Mouse (Mus musculus): Measurements from ENCODE around the gene Gm2696. TPM values are rescaled to one million over a fixed set of nuclear protein-coding genes. Genes with fewer than 3 reads are reported as not detected.
"Not testable (repeated sequence)": the region's sequence is repeated elsewhere in the genome, so short reads cannot be mapped to it uniquely, and the experiment has no call there.

Gene Gm2696
- total RNA-seq (2014; rRNA removed) (not detected in 2 replicates), polyA plus RNA-seq (2015; fragmentation: Nextera tagmentation; extraction: Ambion mirVana) (not detected in 2 replicates)

DNA sequence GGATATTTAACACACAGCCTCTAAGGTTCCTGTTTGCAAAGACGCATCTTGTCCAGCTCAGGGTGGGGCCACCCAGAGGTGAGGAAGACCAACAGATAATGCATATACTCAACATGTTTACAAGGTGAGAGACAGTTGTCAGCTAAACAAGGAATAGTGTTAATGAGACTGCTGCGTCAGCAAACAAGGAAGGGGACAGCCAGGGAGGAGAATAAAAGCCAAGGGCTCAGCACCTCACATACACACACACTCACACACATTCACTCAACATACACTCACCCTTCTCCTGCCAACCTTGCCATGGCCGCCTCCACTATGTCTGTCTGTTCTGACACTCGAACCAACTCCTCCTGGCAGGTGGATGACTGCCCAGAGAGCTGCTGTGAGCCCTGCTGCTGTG lies at the start of gene Gm2696:
Gm2696 (plus strand) TSS at position 301 of the 400 bp plus-strand sequence.
- H3K4me3 ChIP-seq (ENCODE audit: low read depth, low read length) = no peak within 1 kb of the TSS
- ATAC-seq (no peak), DNase-seq (no peak)
- no peak for TF ChIP-seq CTCF (IDR thresholded peaks at IDR 0.05; ENCODE audit: low read depth)
- H3K4me2 ChIP-seq (ENCODE audit: low read depth) = no peak within 1 kb of the TSS
- H3K9ac ChIP-seq = no peak within 1 kb of the TSS
- no peaks in the 10 kb centered on the region for H3K4me1 ChIP-seq (ENCODE audit: insufficient read depth)
- H3K9me3 ChIP-seq (ENCODE audit: low read length) = no peaks in the 10 kb centered on the region
- no peaks in the 10 kb centered on the region for H3K27me3 ChIP-seq (ENCODE audit: insufficient read depth, low read length)
- H3K27ac ChIP-seq (ENCODE audit: low read depth, low read length) = no peak within 1 kb of the TSS
- no peaks in the 10 kb centered on the region for H3K36me3 ChIP-seq (ENCODE audit: insufficient read depth)
- WGBS = 51% methylated on average over 4 of the region's 4 CpGs

DNA sequence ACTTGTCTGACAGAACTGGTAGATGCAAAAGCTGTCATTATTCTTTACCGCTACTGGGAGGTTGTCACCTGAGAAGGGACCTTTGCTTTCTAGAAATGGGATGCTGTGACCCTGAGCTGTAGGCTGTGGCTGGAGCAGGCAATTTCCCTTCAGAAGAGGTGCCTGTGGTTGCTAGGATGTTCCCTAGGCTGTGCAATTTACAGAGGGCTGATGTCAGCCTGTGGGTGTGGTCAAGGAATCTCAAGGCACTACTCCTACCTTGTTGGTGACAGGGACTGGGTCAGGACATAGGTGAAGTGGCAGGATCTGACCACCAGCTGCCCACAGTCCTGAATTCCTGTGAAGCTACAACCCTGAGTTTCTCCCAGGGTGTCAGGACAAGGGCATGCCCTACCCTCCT lies 44.8 kb upstream of the Gm2696 start:
- H3K9me3 ChIP-seq (ENCODE audit: low read length) = no peaks in the 10 kb centered on the region
- TF ChIP-seq CTCF (IDR thresholded peaks at IDR 0.05; ENCODE audit: low read depth) = no peak
- no peak overlapping the region for H3K4me2 ChIP-seq (ENCODE audit: low read depth)
- H3K27ac ChIP-seq (ENCODE audit: low read depth, low read length) = no peak overlapping the region
- no peak overlapping the region for H3K4me3 ChIP-seq (ENCODE audit: low read depth, low read length)
- 73% methylated on average over 1 of the region's 1 CpGs for WGBS
- H3K36me3 ChIP-seq (ENCODE audit: insufficient read depth) = no peaks in the 10 kb centered on the region
- no peak for DNase-seq
- no peaks in the 10 kb centered on the region for H3K27me3 ChIP-seq (ENCODE audit: insufficient read depth, low read length)
- no peak overlapping the region for H3K9ac ChIP-seq
- no peak for ATAC-seq
- no peaks in the 10 kb centered on the region for H3K4me1 ChIP-seq (ENCODE audit: insufficient read depth)

DNA sequence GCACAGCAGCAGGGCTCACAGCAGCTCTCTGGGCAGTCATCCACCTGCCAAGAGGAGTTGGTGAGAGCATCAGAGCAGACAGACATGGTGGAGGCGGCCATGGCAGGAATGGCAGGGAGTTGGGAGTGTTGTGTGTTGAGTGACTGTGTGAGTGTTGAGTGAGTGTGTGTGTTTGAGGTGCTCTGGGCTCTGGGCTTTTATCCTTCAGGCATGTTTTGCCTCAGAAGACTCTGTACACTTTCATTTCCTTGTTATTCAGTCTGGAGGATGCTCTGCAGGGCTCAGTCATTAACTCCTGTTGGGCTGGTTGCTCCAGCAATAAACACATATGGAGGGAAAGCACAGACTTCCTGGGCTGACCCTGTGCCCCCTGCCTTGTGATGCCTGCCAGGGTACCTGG lies 43.3 kb upstream of the Gm2696 start, which contains the start of gene Gm3238:
Gm3238 (minus strand) TSS at position 101 of the 400 bp plus-strand sequence.
- not testable (repeated sequence) for H3K4me2 ChIP-seq (ENCODE audit: low read depth); H3K9ac ChIP-seq; H3K4me3 ChIP-seq (ENCODE audit: low read depth, low read length); H3K27me3 ChIP-seq (ENCODE audit: insufficient read depth, low read length); H3K27ac ChIP-seq (ENCODE audit: low read depth, low read length); DNase-seq; H3K36me3 ChIP-seq (ENCODE audit: insufficient read depth); H3K4me1 ChIP-seq (ENCODE audit: insufficient read depth); H3K9me3 ChIP-seq (ENCODE audit: low read length); ATAC-seq
- 57% methylated on average over 1 of the region's 1 CpGs for WGBS

DNA sequence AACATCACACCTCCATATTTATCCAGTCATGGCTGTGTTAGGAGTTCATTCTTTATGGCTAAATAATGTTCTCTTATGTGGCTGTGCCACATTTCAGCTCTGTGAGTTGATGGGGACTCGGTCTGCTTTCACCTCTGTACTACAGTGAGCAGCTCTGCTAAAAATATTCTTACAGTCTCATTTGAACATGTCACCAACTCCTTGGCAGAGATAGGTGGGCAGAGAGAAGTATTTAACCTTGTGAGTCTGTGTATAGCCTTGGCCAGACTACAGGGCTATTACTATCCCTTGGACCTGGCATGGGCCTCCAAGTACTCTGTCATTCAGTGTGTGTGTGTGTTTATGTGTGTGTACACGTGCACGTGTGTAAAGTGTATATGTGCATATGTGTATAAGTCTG lies 42.3 kb upstream of the Gm2696 start:
- not testable (repeated sequence) for DNase-seq; H3K9ac ChIP-seq; H3K4me2 ChIP-seq (ENCODE audit: low read depth); H3K36me3 ChIP-seq (ENCODE audit: insufficient read depth); H3K27ac ChIP-seq (ENCODE audit: low read depth, low read length); ATAC-seq; H3K4me1 ChIP-seq (ENCODE audit: insufficient read depth); H3K27me3 ChIP-seq (ENCODE audit: insufficient read depth, low read length); H3K4me3 ChIP-seq (ENCODE audit: low read depth, low read length); H3K9me3 ChIP-seq (ENCODE audit: low read length)
- WGBS = 100% methylated on average over 1 of the region's 3 CpGs

DNA sequence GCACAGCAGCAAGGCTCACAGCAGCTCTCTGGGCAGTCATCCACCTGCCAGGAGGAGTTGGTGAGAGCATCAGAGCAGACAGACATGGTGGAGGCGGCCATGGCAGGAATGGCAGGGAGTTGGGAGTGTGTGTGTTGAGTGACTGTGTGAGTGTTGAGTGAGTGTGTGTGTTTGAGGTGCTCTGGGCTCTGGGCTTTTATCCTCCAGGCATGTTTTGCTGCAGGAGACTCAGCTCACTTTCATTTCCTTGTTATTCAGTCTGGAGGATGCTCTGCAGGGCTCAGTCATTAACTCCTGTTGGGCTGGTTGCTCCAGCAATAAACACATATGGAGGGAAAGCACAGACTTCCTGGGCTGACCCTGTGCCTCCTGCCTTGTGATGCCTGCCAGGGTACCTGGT lies 37.6 kb upstream of the Gm2696 start, which contains the start of gene Gm7138:
Gm7138 (minus strand) TSS at position 101 of the 400 bp plus-strand sequence.
- H3K27ac ChIP-seq (ENCODE audit: low read depth, low read length); H3K4me3 ChIP-seq (ENCODE audit: low read depth, low read length); H3K36me3 ChIP-seq (ENCODE audit: insufficient read depth); H3K9ac ChIP-seq; H3K27me3 ChIP-seq (ENCODE audit: insufficient read depth, low read length); H3K4me1 ChIP-seq (ENCODE audit: insufficient read depth); H3K9me3 ChIP-seq (ENCODE audit: low read length); ATAC-seq; DNase-seq; H3K4me2 ChIP-seq (ENCODE audit: low read depth): not testable (repeated sequence)
- WGBS = 45% methylated on average over 1 of the region's 1 CpGs

DNA sequence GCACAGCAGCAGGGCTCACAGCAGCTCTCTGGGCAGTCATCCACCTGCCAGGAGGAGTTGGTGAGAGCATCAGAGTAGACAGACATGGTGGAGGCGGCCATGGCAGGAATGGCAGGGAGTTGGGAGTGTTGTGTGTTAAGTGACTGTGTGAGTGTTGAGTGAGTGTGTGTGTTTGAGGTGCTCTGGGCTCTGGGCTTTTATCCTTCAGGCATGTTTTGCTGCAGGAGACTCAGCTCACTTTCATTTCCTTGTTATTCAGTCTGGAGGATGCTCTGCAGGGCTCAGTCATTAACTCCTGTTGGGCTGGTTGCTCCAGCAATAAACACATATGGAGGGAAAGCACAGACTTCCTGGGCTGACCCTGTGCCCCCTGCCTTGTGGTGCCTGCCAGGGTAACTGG lies 32.0 kb upstream of the Gm2696 start, which contains the start of gene Gm3250:
Gm3250 (minus strand) TSS at position 101 of the 400 bp plus-strand sequence.
- not testable (repeated sequence) for ATAC-seq; DNase-seq; H3K4me2 ChIP-seq (ENCODE audit: low read depth); H3K27me3 ChIP-seq (ENCODE audit: insufficient read depth, low read length); H3K27ac ChIP-seq (ENCODE audit: low read depth, low read length); H3K36me3 ChIP-seq (ENCODE audit: insufficient read depth); H3K4me3 ChIP-seq (ENCODE audit: low read depth, low read length); H3K4me1 ChIP-seq (ENCODE audit: insufficient read depth); H3K9me3 ChIP-seq (ENCODE audit: low read length); H3K9ac ChIP-seq
- no CpG with 5 or more reads among the region's 1 CpGs for WGBS

DNA sequence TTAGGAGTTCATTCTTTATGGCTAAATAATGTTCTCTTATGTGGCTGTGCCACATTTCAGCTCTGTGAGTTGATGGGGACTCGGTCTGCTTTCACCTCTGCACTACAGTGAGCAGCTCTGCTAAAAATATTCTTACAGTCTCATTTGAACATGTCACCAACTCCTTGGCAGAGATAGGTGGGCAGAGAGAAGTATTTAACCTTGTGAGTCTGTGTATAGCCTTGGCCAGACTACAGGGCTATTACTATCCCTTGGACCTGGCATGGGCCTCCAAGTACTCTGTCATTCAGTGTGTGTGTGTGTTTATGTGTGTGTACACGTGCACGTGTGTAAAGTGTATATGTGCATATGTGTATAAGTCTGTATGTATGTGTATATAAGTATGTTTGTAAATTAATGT lies 31.1 kb upstream of the Gm2696 start:
- not testable (repeated sequence) for H3K4me3 ChIP-seq (ENCODE audit: low read depth, low read length); H3K36me3 ChIP-seq (ENCODE audit: insufficient read depth); DNase-seq; H3K9ac ChIP-seq; H3K27me3 ChIP-seq (ENCODE audit: insufficient read depth, low read length); H3K4me2 ChIP-seq (ENCODE audit: low read depth); H3K9me3 ChIP-seq (ENCODE audit: low read length); H3K27ac ChIP-seq (ENCODE audit: low read depth, low read length); ATAC-seq; H3K4me1 ChIP-seq (ENCODE audit: insufficient read depth)
- 67% methylated on average over 1 of the region's 3 CpGs for WGBS

DNA sequence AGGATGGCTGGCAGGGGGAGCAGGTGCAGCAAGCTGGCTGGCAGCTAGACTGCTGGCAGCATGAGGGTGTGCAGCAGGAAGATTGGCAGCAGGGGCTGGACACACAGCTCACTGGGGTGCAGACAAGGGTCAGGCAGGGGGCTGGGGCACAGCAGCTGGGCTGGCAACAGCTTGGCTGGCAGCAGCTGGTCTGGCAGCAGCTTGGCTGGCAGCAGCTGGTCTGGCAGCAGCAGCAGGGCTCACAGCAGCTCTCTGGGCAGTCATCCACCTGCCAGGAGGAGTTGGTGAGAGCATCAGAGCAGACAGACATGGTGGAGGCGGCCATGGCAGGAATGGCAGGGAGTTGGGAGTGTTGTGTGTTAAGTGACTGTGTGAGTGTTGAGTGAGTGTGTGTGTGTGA lies 26.6 kb upstream of the Gm2696 start, which contains the start of gene Gm7137:
Gm7137 (minus strand) TSS at position 325 of the 400 bp plus-strand sequence.
- not testable (repeated sequence) for H3K36me3 ChIP-seq (ENCODE audit: insufficient read depth); H3K9me3 ChIP-seq (ENCODE audit: low read length); DNase-seq; H3K9ac ChIP-seq; H3K4me3 ChIP-seq (ENCODE audit: low read depth, low read length); ATAC-seq; H3K4me1 ChIP-seq (ENCODE audit: insufficient read depth); H3K27me3 ChIP-seq (ENCODE audit: insufficient read depth, low read length); H3K27ac ChIP-seq (ENCODE audit: low read depth, low read length); H3K4me2 ChIP-seq (ENCODE audit: low read depth)
- 67% methylated on average over 1 of the region's 1 CpGs for WGBS
